Mouse (Mus musculus): ENCODE measurements around the gene Tgfbr3l.
"Not testable (repeated sequence)": the region's sequence is repeated elsewhere in the genome, so short reads cannot be mapped to it uniquely, and the experiment has no call there.

Gene Tgfbr3l

GRCm38 (mm10) chr8:4237814-4238433 is 10.1 kb upstream of the Tgfbr3l start:
- DNase-seq (ENCODE audit: low spot score) = peak; percentile 39

- peak; percentile 100 for DNase-seq (ENCODE audit: low spot score)
Measured at GRCm38 (mm10) chr8:4238434-4239192, 9.4 kb upstream of the Tgfbr3l start, which contains the start of the genes Map2k7 and Gm49320. Map2k7 (plus strand) TSS chr8:4238740. Gm49320 (plus strand) TSS chr8:4238865.

- DNase-seq (ENCODE audit: low spot score) = no peak
Measured at GRCm38 (mm10) chr8:4239193-4239890, 8.7 kb upstream of the Tgfbr3l start.

GRCm38 (mm10) chr8:4245061-4245460 is 3.0 kb upstream of the Tgfbr3l start:
- DNase-seq (ENCODE audit: low spot score) = no peak

- no peak for DNase-seq (ENCODE audit: low spot score)
Measured at GRCm38 (mm10) chr8:4245737-4246136, 2.3 kb upstream of the Tgfbr3l start.

- DNase-seq (ENCODE audit: low spot score) = no peak
Measured at GRCm38 (mm10) chr8:4247241-4247640, 773 bp upstream of the Tgfbr3l start.

GRCm38 (mm10) chr8:4249213-4249612 is 1.2 kb downstream of the Tgfbr3l start:
- peak; percentile 63 for DNase-seq (ENCODE audit: low spot score)

GRCm38 (mm10) chr8:4250306-4250970 is 2.4 kb downstream of the Tgfbr3l start:
- DNase-seq (ENCODE audit: low spot score) = peak; percentile 86

- DNase-seq (ENCODE audit: low spot score) = no peak
Measured at GRCm38 (mm10) chr8:4252116-4252760, 4.2 kb downstream of the Tgfbr3l start.

GRCm38 (mm10) chr8:4252934-4253841 is 5.2 kb downstream of the Tgfbr3l start, which contains the start of gene Snapc2:
Snapc2 (plus strand) TSS chr8:4253080.
- peak; percentile 97 for DNase-seq (ENCODE audit: low spot score)

GRCm38 (mm10) chr8:4254001-4254400 is 6.0 kb downstream of the Tgfbr3l start:
- DNase-seq (ENCODE audit: low spot score) = peak; percentile 34

- DNase-seq (ENCODE audit: low spot score) = not testable (repeated sequence)
Measured at GRCm38 (mm10) chr8:4255471-4255870, 7.5 kb downstream of the Tgfbr3l start.

- no peak for DNase-seq (ENCODE audit: low spot score)
Measured at GRCm38 (mm10) chr8:4256911-4257310, 8.9 kb downstream of the Tgfbr3l start.

- no peak for DNase-seq (ENCODE audit: low spot score)
Measured at GRCm38 (mm10) chr8:4257350-4257749, 9.3 kb downstream of the Tgfbr3l start.

- DNase-seq (ENCODE audit: low spot score) = peak; percentile 91
Measured at GRCm38 (mm10) chr8:4258233-4258632, 10.2 kb downstream of the Tgfbr3l start.

GRCm38 (mm10) chr8:4258678-4259077 is 10.7 kb downstream of the Tgfbr3l start:
- DNase-seq (ENCODE audit: low spot score) = peak; percentile 66

GRCm38 (mm10) chr8:4259125-4259804 is 11.3 kb downstream of the Tgfbr3l start, which contains the start of gene Ctxn1:
Ctxn1 (minus strand) TSS chr8:4259274.
- DNase-seq (ENCODE audit: low spot score) = peak; percentile 92

- no peak for DNase-seq (ENCODE audit: low spot score)
Measured at GRCm38 (mm10) chr8:4259805-4260170, 11.8 kb downstream of the Tgfbr3l start.

GRCm38 (mm10) chr8:4263105-4263791 is 15.2 kb downstream of the Tgfbr3l start:
- no peak for DNase-seq (ENCODE audit: low spot score)
